Mouse (Mus musculus) brain, embryonic 14.5 days (tissue): ENCODE data around the gene Alg14. TPM values are rescaled to one million over a fixed set of nuclear protein-coding genes. Genes with fewer than 3 reads are reported as not detected.

ENCODE experiments used
- DNase-seq: peaks from one replicate; pipeline ENCODE4 v3.0.0-alpha.2; 2011; ENCODE audit warnings: low read depth
- CTCF ChIP-seq: fragments of 200-500 bp; IDR thresholded peaks from 2 replicates; pipeline ENCODE4 v1.5.1; 2012; ENCODE audit warnings: inconsistent platforms, mild to moderate bottlenecking, moderate library complexity, borderline replicate concordance; ENCODE audit not compliant: insufficient read depth, insufficient read length; ENCODE audit errors: extremely low read depth
- POLR2A ChIP-seq: fragments of 200-500 bp; IDR thresholded peaks from 2 replicates; pipeline ENCODE4 v1.6.1; 2012; ENCODE audit warnings: mild to moderate bottlenecking, inconsistent platforms, borderline replicate concordance; ENCODE audit not compliant: poor library complexity, insufficient read depth, insufficient read length, severe bottlenecking; ENCODE audit errors: extremely low read depth
- polyA plus RNA-seq: library from polyadenylated mRNA; depleted of rRNA; stranded (reverse); fragments of >200 nt; gene quantifications from 2 replicates; pipeline ENCODE4 v1.2.3, GENCODE M21; 2012

Alg14 gene
- polyA plus RNA-seq, 1 experiment: 16.0 TPM

- DNase-seq: no peak
- TF ChIP-seq POLR2A (no peak), CTCF (no peak)
Measured at GRCm38 (mm10) chr3:121357030-121357429, 65.5 kb downstream of the Alg14 start.

- no peak for DNase-seq
- TF ChIP-seq CTCF: no peak
- TF ChIP-seq POLR2A: no peak
Measured at GRCm38 (mm10) chr3:121358285-121358684, 66.7 kb downstream of the Alg14 start.

- TF ChIP-seq POLR2A: no peak
- TF ChIP-seq CTCF: no peak
- DNase-seq: no peak
Measured at GRCm38 (mm10) chr3:121358850-121359249, 67.3 kb downstream of the Alg14 start.

- TF ChIP-seq CTCF (no peak), POLR2A (no peak)
Measured at GRCm38 (mm10) chr3:121359272-121359671, 67.7 kb downstream of the Alg14 start.

GRCm38 (mm10) chr3:121362002-121362401, 70.4 kb downstream of the Alg14 start:
- TF ChIP-seq CTCF: no peak

More at GRCm38 (mm10) chr3:121359272-121359671, 67.7 kb downstream of the Alg14 start:
- DNase-seq: peak; percentile 42

GRCm38 (mm10) chr3:121364388-121364787, 72.8 kb downstream of the Alg14 start:
- no peak for TF ChIP-seq POLR2A
- no peak for TF ChIP-seq CTCF
- DNase-seq: no peak

More at GRCm38 (mm10) chr3:121362002-121362401, 70.4 kb downstream of the Alg14 start:
- DNase-seq: no peak

- no peak for DNase-seq
Measured at GRCm38 (mm10) chr3:121365131-121365530, 73.6 kb downstream of the Alg14 start.

GRCm38 (mm10) chr3:121368616-121369015, 77.0 kb downstream of the Alg14 start:
- TF ChIP-seq POLR2A (no peak), CTCF (no peak)
- DNase-seq: no peak

More at GRCm38 (mm10) chr3:121365131-121365530, 73.6 kb downstream of the Alg14 start:
- TF ChIP-seq CTCF: no peak
- TF ChIP-seq POLR2A: no peak

- no peak for TF ChIP-seq POLR2A
- no peak for TF ChIP-seq CTCF
- DNase-seq: no peak
Measured at GRCm38 (mm10) chr3:121369517-121369916, 77.9 kb downstream of the Alg14 start.

- no peak for DNase-seq
- TF ChIP-seq CTCF (no peak), POLR2A (no peak)
Measured at GRCm38 (mm10) chr3:121370301-121370700, 78.7 kb downstream of the Alg14 start.

- TF ChIP-seq POLR2A (no peak), CTCF (no peak)
- peak; percentile 67 for DNase-seq
Measured at GRCm38 (mm10) chr3:121370830-121371526, 79.4 kb downstream of the Alg14 start.

GRCm38 (mm10) chr3:121371527-121372220, 80.1 kb downstream of the Alg14 start:
- TF ChIP-seq POLR2A (no peak), CTCF (no peak)
- DNase-seq: no peak

- TF ChIP-seq POLR2A: no peak
- no peak for TF ChIP-seq CTCF
- DNase-seq: no peak
Measured at GRCm38 (mm10) chr3:121373897-121374441, 82.4 kb downstream of the Alg14 start.
